Mouse (Mus musculus): ENCODE measurements at regions not wholly inside any gene's neighbourhood (a gene's known extent, or its start where the extent isn't known, plus 50 kb on each side); places are given as distances from the start of the nearest gene placed in this dataset.

- no peak for ATAC-seq (replicated peaks; ENCODE audit: poor library complexity, severe bottlenecking)
Observed at GRCm38 (mm10) chr3:40126903-40127302, 404.2 kb upstream of the Intu start.

GRCm38 (mm10) chr3:40130858-40131584, 400.1 kb upstream of the Intu start:
- no peak for ATAC-seq (replicated peaks; ENCODE audit: poor library complexity, severe bottlenecking)

- no peak for ATAC-seq (replicated peaks; ENCODE audit: poor library complexity, severe bottlenecking)
Observed at GRCm38 (mm10) chr3:40138671-40139070, 392.4 kb upstream of the Intu start.

DNA sequence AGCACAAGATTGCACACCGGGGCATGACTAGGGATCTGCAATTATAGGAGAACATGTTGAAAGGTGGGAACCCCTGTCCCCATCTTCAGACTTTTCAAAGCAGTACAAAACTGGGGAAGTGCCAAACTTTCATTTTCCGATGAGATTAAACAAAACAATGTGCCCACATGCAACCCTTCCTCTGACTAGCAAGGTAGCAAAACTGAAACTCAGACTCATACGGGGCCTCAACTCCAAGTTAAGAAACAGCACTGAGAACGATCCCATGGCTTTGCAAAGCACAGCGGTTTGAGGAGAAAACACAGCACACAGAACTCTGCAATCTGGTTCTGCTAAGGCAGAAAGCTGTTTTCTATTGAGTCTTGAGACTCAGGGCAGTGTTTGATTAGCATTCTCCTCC, 388.9 kb upstream of the Intu start:
- ATAC-seq (replicated peaks; ENCODE audit: poor library complexity, severe bottlenecking), result no peak

DNA sequence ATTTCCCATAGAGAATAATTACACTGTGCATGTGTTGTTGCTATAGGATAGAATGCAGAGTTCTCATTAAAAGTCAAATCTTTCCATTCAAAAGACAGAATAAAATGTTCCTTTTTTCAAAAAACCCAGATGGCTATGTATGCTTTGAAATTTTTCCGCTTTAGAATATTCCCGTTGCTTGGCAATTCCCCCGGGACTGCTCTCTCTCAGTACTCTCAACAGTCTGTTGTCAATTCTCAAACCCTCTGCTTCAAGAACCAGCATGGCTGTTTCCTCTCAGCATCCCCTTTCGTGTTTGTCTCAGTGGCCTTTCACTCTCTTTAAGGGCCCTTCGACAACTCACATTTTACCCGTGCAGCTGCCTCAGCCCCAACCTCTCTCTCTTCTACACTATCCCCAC, 372.5 kb upstream of the Intu start:
- ATAC-seq (replicated peaks; ENCODE audit: poor library complexity, severe bottlenecking), result no peak

DNA sequence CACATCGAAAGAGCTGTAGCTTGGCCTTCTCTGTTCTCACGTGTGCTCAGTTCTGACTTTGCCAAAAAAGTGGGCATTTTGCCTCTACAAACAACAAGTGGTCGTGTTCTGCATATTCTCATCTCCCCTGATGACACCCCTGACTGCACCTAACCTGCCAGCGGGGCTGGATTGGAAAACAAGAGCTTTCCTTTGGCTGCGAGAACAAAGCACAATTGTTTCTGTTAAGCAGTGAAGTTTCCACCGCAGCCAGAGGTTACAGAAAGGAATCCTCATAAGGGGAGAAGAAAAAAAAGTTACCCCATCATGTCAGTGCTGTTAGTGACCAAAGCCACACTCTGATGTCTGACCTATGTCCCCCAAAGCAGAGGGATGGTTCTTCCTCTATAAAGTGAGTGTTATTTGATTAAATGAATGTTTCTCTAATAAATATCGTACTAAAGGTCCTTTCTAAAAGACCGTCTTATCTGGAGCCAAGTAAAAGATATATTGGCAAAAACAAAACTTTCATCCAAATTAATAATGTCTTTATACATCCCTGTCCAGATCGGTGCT, 371.4 kb upstream of the Intu start:
- ATAC-seq (replicated peaks; ENCODE audit: poor library complexity, severe bottlenecking), result no peak

DNA sequence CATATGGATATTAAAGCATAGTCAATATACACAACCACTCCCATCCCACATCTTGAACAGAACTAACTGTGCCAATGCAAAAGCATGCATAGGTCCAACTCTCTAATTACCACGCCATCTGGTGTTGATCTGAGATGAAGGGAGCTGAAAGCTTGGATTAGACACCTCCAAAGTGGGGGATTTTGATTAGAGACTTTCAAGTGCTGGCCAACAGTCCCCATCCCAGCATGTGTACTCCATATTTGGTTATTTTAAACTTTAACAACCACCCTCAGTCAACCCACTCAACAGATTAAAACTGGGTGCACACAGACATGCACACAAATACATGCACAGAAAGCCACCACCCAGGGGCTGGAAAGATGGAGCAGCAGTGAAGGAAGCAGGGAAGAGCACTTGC, 366.9 kb upstream of the Intu start:
- no peak for ATAC-seq (replicated peaks; ENCODE audit: poor library complexity, severe bottlenecking)

- ATAC-seq (replicated peaks; ENCODE audit: poor library complexity, severe bottlenecking), result no peak
Observed at GRCm38 (mm10) chr3:40167970-40168626, 363.0 kb upstream of the Intu start.

DNA sequence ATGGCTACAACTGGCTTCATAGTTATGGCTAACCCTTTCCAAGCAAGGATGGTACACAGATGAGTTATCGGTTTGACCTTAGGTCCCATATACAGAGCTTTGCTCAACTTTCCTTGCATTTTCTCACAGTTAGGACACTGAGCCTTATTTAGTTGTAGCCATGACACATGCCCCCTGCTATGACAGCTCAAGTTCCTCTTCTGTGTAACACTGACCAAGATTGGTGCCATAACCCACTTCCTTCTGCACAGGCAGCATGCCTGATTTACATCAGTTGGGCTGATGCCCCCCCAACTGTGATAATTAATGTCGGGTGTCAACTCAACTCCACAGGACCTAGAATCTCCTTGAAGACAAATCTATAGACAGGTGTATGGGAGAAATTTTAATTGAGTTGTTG, 361.5 kb upstream of the Intu start:
- peak; percentile 44; the same call in 1 of the 2 replicates for ATAC-seq (replicated peaks; ENCODE audit: poor library complexity, severe bottlenecking)

DNA sequence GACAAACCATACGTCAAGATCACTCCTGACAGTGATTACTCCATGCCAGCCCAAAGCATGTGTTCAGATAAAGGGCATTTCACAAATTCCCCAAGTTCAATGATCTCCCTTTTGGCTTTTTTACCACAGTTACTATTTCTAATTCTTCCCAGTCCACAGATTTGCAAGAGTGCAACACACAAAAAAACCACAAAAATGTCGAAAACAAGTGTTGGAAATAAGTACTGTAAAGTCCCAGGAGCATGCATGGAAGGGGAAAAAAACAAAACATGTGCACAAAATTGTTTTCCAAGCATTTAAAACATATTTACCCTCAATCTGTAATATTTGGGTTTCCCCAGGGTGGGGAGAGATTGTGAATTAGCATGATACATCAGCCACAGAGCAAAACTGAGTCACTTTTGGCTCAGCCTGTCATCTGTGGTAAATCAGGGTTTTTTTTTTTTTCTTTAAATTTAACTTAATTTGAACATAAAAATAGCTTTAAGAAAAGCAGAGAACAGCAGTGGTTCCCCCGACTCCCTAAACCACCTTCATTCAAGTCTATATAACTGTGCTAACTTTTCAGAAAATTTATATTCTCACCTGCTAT, 351.3 kb upstream of the Intu start:
- ATAC-seq (replicated peaks; ENCODE audit: poor library complexity, severe bottlenecking), result no peak

- ATAC-seq (replicated peaks; ENCODE audit: poor library complexity, severe bottlenecking), result no peak
Observed at GRCm38 (mm10) chr3:40185597-40186320, 345.3 kb upstream of the Intu start.

DNA sequence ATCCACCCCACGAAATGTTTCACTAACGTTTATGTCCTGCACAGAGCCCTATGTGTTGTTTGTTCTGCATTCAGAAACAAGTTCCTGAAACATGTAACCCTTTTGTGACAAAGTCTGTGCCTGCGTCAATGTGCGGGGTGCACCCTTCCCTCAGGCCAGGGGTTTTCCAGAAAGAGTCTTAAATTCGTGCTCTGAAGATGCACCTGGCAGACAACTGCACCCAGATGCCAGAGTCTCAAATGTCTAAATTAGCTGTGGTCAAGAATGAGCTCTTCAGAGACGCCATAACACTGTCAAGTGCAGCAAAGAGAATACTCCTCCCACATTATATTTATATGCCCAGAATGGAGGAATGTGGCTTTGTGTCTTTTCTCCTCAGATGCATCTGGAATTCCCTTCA, 341.6 kb upstream of the Intu start:
- no peak for ATAC-seq (replicated peaks; ENCODE audit: poor library complexity, severe bottlenecking)

- no peak for ATAC-seq (replicated peaks; ENCODE audit: poor library complexity, severe bottlenecking)
Observed at GRCm38 (mm10) chr3:40190024-40190423, 341.1 kb upstream of the Intu start.

- no peak for ATAC-seq (replicated peaks; ENCODE audit: poor library complexity, severe bottlenecking)
Observed at GRCm38 (mm10) chr3:40200174-40200573, 330.9 kb upstream of the Intu start.

- ATAC-seq (replicated peaks; ENCODE audit: poor library complexity, severe bottlenecking), result no peak
Observed at GRCm38 (mm10) chr3:40206326-40206725, 324.8 kb upstream of the Intu start.

GRCm38 (mm10) chr3:40211793-40212192, 319.3 kb upstream of the Intu start:
- no peak for ATAC-seq (replicated peaks; ENCODE audit: poor library complexity, severe bottlenecking)

- no peak for ATAC-seq (replicated peaks; ENCODE audit: poor library complexity, severe bottlenecking)
Observed at GRCm38 (mm10) chr3:40226772-40227171, 304.3 kb upstream of the Intu start.

GRCm38 (mm10) chr3:40243499-40244101, 287.5 kb upstream of the Intu start:
- ATAC-seq (replicated peaks; ENCODE audit: poor library complexity, severe bottlenecking), result no peak

GRCm38 (mm10) chr3:40254376-40254775, 276.7 kb upstream of the Intu start:
- ATAC-seq (replicated peaks; ENCODE audit: poor library complexity, severe bottlenecking), result no peak

DNA sequence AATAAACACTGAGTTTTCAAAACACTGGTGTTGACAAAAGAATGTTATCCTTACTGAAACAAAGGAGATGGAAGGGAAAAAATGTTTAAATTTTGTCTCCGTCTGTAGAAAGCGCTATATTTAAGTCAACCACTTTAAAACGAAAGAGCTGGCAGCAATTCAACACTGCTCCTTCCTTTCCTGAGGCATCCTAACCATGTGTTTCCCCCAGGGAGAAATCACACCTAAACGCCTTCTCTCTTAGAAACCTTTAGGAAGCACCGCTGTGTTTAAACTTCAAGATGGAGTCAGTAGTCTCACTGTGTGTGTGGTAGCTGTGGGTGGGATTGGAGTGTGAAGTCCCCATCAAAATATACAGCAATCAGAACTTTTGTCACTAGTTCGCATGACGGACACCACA, 268.6 kb upstream of the Intu start:
- no peak for ATAC-seq (replicated peaks; ENCODE audit: poor library complexity, severe bottlenecking)

All from granulocyte monocyte progenitor cell, adult 5-6 weeks (primary cell).